Mouse (Mus musculus): ENCODE results near the gene U2af1l4. TPM values are rescaled to one million over a fixed set of nuclear protein-coding genes. Genes with fewer than 3 reads are reported as not detected.

U2af1l4 gene
- polyA plus RNA-seq (2015; fragmentation: Nextera tagmentation; extraction: Ambion mirVana): 107 and 111 TPM in 2 replicates

DNA sequence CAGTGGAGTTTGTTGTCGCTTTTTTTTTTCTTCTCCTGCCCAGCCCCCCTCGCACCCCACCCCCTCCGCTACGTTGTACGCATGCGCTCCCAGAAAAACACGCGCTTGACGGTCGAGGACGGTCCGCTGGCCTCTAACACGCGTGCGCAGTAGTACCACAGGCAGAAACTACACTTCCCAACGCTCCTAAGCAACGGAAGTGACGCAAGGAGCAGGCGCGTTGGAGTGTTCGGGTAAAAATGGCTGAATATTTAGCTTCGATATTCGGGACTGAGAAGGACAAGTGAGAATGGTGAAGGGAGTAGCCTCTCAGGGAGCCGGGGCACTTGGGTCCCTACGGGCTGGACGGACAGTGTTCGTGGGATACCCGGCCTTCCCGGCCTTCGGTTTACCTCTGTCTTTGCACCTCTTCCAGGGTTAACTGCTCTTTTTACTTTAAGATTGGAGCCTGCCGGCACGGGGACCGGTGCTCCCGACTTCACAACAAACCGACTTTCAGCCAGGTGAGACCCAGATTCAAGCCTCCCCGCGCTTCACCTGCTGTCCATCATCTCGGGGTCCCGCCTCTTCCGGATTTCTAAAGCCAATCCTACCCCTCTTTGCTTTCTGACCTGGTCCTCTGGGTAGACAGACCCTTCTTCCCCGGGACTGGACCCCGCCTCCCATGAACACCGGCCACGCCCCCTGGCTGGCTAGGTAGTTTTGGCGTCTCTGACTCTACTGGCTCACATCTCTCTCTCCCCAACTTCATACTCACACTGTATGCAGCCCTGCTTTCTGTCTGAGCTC is at the start of gene U2af1l4, which contains the start of the genes Gm49396 and Psenen:
Gene U2af1l4 (plus strand): TSS at position 185 of the 789 bp plus-strand sequence.
Gene Gm49396 (plus strand): TSS at position 228 of the 789 bp plus-strand sequence.
Gene Psenen (minus strand): TSS at position 511 of the 789 bp plus-strand sequence.
- Histone ChIP-seq H3K27me3 (replicated peaks; ENCODE audit: control insufficient read depth, insufficient read depth, low read length) (no peaks in the 10 kb centered on the region), H3K36me3 (ENCODE audit: control insufficient read depth, insufficient read depth) (no peaks in the 10 kb centered on the region), H3K27ac (ENCODE audit: low read length) (peak within 1 kb of the TSS; percentile 92), H3K4me3 (replicated peaks; ENCODE audit: low read length) (peak within 1 kb of the TSS; percentile 86), H3K9ac (replicated peaks; ENCODE audit: low read depth, low read length) (peak within 1 kb of the TSS; percentile 83), H3K4me2 (ENCODE audit: low read length) (peak within 1 kb of the TSS; percentile 71), H3K9me3 (ENCODE audit: control insufficient read depth, low read length) (no peaks in the 10 kb centered on the region), H3K4me1 (replicated peaks; ENCODE audit: control insufficient read depth, insufficient read depth, low read length) (peaks cover 27% of the 10 kb centered on the region)
- peak; percentile 87 for ATAC-seq
- WGBS: under 1% methylated on average over 45 of the region's 45 CpGs

DNA sequence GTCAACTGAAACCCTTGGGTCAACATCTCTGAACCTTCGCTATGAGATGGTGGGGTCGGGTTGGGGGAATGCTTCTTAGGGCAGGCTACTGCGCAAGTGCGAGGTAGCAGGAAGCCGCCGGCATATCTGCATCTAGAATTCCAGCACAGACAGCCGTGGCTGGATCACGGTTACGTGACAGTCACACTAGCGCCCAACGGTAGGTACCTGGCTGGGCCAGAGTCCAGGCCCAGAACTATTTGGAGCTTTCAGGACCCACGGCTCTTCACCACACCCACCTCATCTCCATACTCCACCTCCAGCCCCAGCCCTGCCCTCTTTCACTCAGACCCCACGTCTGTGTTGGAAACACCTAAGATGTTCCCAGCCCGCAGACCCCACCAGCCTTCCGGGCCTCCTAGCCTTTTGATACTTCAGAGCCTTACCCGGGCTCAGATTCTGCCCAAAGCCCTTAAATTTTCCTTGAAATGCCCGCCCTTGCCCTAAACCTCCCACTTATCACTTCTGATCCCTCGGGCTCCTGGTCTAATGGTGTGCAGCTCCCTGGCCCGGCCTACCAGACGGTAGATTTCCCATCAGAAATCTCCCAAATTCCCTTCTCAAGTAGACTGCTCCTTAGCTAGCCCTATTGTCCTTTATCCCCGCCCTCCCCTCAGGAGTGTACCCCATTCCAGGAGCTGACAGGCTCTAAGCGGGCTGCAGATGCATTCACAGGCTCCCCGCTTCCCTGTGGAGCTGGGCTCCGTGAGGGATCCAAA is 47.9 kb upstream of the U2af1l4 start:
- H3K9me3 ChIP-seq (ENCODE audit: control insufficient read depth, low read length): no peaks in the 10 kb centered on the region
- no peak overlapping the region for H3K9ac ChIP-seq (replicated peaks; ENCODE audit: low read depth, low read length)
- H3K4me2 ChIP-seq (ENCODE audit: low read length): no peak overlapping the region
- no peak overlapping the region for H3K27ac ChIP-seq (ENCODE audit: low read length)
- ATAC-seq: no peak
- 59% methylated on average over 24 of the region's 24 CpGs for WGBS
- no peaks in the 10 kb centered on the region for H3K27me3 ChIP-seq (replicated peaks; ENCODE audit: control insufficient read depth, insufficient read depth, low read length)
- peaks cover 2% of the 10 kb centered on the region for H3K4me1 ChIP-seq (replicated peaks; ENCODE audit: control insufficient read depth, insufficient read depth, low read length)
- H3K4me3 ChIP-seq (replicated peaks; ENCODE audit: low read length): no peak overlapping the region
- H3K36me3 ChIP-seq (ENCODE audit: control insufficient read depth, insufficient read depth): no peaks in the 10 kb centered on the region

DNA sequence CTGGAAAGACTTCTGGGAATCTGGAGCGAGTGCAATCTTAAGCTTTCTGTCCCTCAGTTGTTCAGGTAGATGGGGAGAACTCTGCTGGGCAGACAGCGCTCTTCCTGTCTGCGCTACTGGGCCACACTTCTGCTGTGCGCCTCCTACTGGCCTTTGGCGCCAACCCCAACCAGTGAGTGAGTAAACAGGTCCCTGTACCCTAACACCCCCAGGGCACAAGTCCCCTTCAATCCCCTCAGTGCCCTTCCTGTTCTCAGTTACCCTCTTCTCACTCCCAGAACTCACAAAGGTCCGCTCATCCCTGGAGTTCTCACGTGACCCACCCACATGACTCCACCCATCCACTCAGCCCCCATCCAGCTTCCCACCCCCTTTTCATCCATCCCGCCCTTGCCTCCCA is 44.8 kb upstream of the U2af1l4 start:
- WGBS: 43% methylated on average over 8 of the region's 8 CpGs
- H3K4me1 ChIP-seq (replicated peaks; ENCODE audit: control insufficient read depth, insufficient read depth, low read length): peaks cover 7% of the 10 kb centered on the region
- no peak overlapping the region for H3K4me2 ChIP-seq (ENCODE audit: low read length)
- H3K9me3 ChIP-seq (ENCODE audit: control insufficient read depth, low read length): no peaks in the 10 kb centered on the region
- no peaks in the 10 kb centered on the region; the same call in 1 of the 2 replicates for H3K36me3 ChIP-seq (ENCODE audit: control insufficient read depth, insufficient read depth)
- no peak overlapping the region for H3K4me3 ChIP-seq (replicated peaks; ENCODE audit: low read length)
- H3K9ac ChIP-seq (replicated peaks; ENCODE audit: low read depth, low read length): no peak overlapping the region
- no peak for ATAC-seq
- no peaks in the 10 kb centered on the region for H3K27me3 ChIP-seq (replicated peaks; ENCODE audit: control insufficient read depth, insufficient read depth, low read length)
- H3K27ac ChIP-seq (ENCODE audit: low read length): no peak overlapping the region

DNA sequence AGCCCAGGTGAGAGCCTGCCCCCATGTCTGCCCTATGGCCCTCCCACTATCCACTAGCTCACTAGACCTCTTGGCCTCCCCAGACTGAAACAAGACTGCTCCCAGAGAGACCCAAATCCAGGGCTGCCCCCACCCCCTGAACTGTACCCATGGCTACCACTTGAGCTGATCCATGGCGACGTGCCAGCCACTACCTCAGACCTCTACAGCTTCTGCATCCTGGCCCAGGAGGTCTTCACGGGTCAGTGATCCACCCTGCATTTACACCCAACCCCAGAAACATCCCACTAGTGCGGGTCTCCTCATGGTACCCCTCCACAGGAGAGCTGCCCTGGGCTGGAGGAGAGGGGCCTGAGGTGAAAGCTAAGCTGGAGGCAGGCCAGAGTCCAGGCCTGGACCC is 42.7 kb upstream of the U2af1l4 start:
- ATAC-seq: peak; percentile 19; the same call in 1 of the 2 replicates
- no peaks in the 10 kb centered on the region for H3K27me3 ChIP-seq (replicated peaks; ENCODE audit: control insufficient read depth, insufficient read depth, low read length)
- peaks cover 12% of the 10 kb centered on the region for H3K36me3 ChIP-seq (ENCODE audit: control insufficient read depth, insufficient read depth)
- peaks cover 7% of the 10 kb centered on the region for H3K4me1 ChIP-seq (replicated peaks; ENCODE audit: control insufficient read depth, insufficient read depth, low read length)
- no peaks in the 10 kb centered on the region for H3K9me3 ChIP-seq (ENCODE audit: control insufficient read depth, low read length)
- H3K9ac ChIP-seq (replicated peaks; ENCODE audit: low read depth, low read length): no peak overlapping the region
- H3K27ac ChIP-seq (ENCODE audit: low read length): no peak overlapping the region
- H3K4me2 ChIP-seq (ENCODE audit: low read length): no peak overlapping the region
- no peak overlapping the region for H3K4me3 ChIP-seq (replicated peaks; ENCODE audit: low read length)
- 61% methylated on average over 4 of the region's 4 CpGs for WGBS

DNA sequence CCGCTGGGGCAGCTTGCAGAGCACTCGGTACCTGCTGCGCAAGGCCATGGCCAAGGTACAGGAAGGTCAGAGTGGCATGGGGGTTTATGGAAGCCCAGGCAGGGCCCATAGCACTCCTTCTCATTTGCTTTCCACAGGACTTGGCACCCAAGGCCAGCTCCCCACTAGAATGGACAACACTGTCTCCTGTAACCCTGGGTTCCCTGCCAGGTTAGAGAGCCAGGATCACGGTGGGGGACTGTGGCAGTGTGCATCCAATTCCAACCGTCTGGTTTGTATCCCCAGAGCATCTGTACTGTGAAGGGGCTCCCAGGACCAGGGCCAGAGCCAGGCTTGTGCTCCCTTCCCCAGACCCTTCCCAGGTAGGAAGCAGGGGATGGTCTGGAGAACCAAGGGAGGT is 42.2 kb upstream of the U2af1l4 start:
- no peaks in the 10 kb centered on the region for H3K27me3 ChIP-seq (replicated peaks; ENCODE audit: control insufficient read depth, insufficient read depth, low read length)
- peak; percentile 11; the same call in 1 of the 2 replicates for ATAC-seq
- no peaks in the 10 kb centered on the region for H3K9me3 ChIP-seq (ENCODE audit: control insufficient read depth, low read length)
- peaks cover 16% of the 10 kb centered on the region for H3K36me3 ChIP-seq (ENCODE audit: control insufficient read depth, insufficient read depth)
- peaks cover 7% of the 10 kb centered on the region for H3K4me1 ChIP-seq (replicated peaks; ENCODE audit: control insufficient read depth, insufficient read depth, low read length)
- no peak overlapping the region for H3K4me3 ChIP-seq (replicated peaks; ENCODE audit: low read length)
- H3K27ac ChIP-seq (ENCODE audit: low read length): no peak overlapping the region
- H3K9ac ChIP-seq (replicated peaks; ENCODE audit: low read depth, low read length): no peak overlapping the region
- 67% methylated on average over 5 of the region's 5 CpGs for WGBS
- no peak overlapping the region for H3K4me2 ChIP-seq (ENCODE audit: low read length)

DNA sequence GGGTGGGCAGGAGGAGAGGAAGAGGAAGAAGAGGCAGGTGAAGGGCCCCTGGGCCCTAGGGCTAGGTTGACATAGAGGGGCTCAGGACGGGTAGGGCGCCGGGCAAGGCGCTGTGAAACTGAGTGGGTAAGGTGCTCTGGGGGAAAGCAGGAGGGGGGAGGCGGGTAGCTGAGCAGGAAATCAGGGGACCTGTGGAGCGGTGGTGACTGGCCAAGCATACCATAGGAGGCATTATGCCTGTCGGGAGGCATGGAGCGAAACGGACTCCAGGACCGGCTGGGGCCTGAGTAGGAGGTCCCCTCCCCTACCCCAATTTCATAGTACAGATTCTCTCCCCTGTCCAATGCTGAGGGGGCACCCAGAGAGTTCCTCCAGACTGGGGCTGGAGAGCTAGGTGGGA is 40.2 kb upstream of the U2af1l4 start:
- no peak for ATAC-seq
- Histone ChIP-seq H3K4me2 (ENCODE audit: low read length) (no peak overlapping the region), H3K4me1 (replicated peaks; ENCODE audit: control insufficient read depth, insufficient read depth, low read length) (peaks cover 7% of the 10 kb centered on the region), H3K36me3 (ENCODE audit: control insufficient read depth, insufficient read depth) (peaks cover 32% of the 10 kb centered on the region), H3K27me3 (replicated peaks; ENCODE audit: control insufficient read depth, insufficient read depth, low read length) (no peaks in the 10 kb centered on the region), H3K4me3 (replicated peaks; ENCODE audit: low read length) (no peak overlapping the region), H3K9me3 (ENCODE audit: control insufficient read depth, low read length) (no peaks in the 10 kb centered on the region), H3K27ac (ENCODE audit: low read length) (no peak overlapping the region), H3K9ac (replicated peaks; ENCODE audit: low read depth, low read length) (no peak overlapping the region)
- WGBS: 78% methylated on average over 10 of the region's 10 CpGs

DNA sequence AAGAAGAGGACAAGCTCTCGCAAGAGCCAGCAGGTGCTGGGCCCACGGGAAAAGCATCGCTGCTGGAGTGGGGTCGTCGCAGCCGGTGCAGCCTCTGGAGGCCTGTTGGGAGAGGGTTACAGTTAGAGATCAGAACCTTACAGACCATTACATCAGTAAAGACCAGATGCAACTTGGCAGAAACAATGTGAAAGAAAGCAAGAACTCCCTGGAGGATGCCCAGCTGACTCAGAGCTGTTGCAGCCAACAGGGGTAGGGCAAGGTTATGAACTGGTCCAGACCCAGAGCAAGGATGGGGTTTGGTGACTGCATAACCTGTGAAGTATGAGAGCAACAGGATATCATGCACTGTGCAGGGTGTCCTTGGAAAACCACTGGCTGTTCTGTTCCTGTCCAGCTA is 38.6 kb upstream of the U2af1l4 start:
- WGBS: 85% methylated on average over 6 of the region's 6 CpGs
- Histone ChIP-seq H3K4me2 (ENCODE audit: low read length) (no peak overlapping the region), H3K9me3 (ENCODE audit: control insufficient read depth, low read length) (no peaks in the 10 kb centered on the region), H3K27me3 (replicated peaks; ENCODE audit: control insufficient read depth, insufficient read depth, low read length) (no peaks in the 10 kb centered on the region), H3K4me1 (replicated peaks; ENCODE audit: control insufficient read depth, insufficient read depth, low read length) (peaks cover 7% of the 10 kb centered on the region), H3K27ac (ENCODE audit: low read length) (no peak overlapping the region), H3K9ac (replicated peaks; ENCODE audit: low read depth, low read length) (no peak overlapping the region), H3K36me3 (ENCODE audit: control insufficient read depth, insufficient read depth) (peaks cover 45% of the 10 kb centered on the region), H3K4me3 (replicated peaks; ENCODE audit: low read length) (no peak overlapping the region)
- ATAC-seq: no peak

DNA sequence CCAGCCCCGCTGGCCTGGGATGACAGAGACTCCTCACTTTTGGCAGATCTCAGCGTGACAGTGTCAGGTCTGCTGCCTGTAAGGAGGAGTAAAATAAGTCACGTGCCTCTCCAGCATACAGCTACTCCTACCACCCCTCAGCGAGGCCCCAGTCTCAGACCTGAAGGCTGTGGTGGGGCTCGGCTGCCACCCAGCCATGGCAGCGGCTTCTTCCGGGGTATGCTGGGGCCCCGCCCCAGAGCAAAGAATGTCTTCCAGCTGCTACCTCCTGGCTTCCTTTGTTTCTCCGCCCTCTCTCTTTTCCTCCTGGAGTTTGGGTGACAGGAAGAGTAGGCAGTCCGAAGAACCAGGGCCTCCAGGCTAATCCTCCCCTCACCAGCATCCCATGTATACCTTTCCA is 37.1 kb upstream of the U2af1l4 start:
- Histone ChIP-seq H3K4me1 (replicated peaks; ENCODE audit: control insufficient read depth, insufficient read depth, low read length) (no peaks in the 10 kb centered on the region), H3K4me2 (ENCODE audit: low read length) (no peak overlapping the region), H3K9me3 (ENCODE audit: control insufficient read depth, low read length) (no peaks in the 10 kb centered on the region), H3K27me3 (replicated peaks; ENCODE audit: control insufficient read depth, insufficient read depth, low read length) (no peaks in the 10 kb centered on the region), H3K9ac (replicated peaks; ENCODE audit: low read depth, low read length) (peak overlapping the region; percentile 27; the same call in 1 of the 2 replicates), H3K27ac (ENCODE audit: low read length) (no peak overlapping the region), H3K36me3 (ENCODE audit: control insufficient read depth, insufficient read depth) (peaks cover 52% of the 10 kb centered on the region), H3K4me3 (replicated peaks; ENCODE audit: low read length) (no peak overlapping the region)
- no peak for ATAC-seq
- WGBS: 41% methylated on average over 10 of the region's 10 CpGs

DNA sequence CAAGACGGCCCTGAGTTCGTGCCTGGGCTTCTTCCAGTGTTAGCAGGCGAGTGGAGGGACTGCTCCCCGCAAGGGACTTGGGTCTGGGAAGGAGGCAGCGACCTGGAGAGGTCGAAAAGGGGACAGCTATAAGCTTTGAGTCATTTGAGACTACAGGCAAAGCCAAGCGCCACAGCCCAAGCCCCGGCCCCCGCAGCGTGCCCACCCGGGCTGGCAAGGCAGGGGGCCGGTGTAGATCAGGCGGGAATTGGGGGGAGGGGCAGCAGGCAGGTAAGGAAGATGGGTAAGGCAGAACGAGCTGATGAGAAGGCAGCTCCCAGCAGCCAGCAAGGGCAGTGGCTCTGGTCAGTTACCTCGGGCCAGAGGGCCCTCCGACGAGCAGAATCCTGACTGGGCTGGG is 36.7 kb upstream of the U2af1l4 start:
- no peak for ATAC-seq
- 33% methylated on average over 17 of the region's 17 CpGs for WGBS

More for the DNA sequence above, 36.7 kb upstream of the U2af1l4 start:
- Histone ChIP-seq H3K27ac (ENCODE audit: low read length) (no peak overlapping the region), H3K4me2 (ENCODE audit: low read length) (no peak overlapping the region), H3K4me1 (replicated peaks; ENCODE audit: control insufficient read depth, insufficient read depth, low read length) (peaks cover 2% of the 10 kb centered on the region; the same call in 1 of the 2 replicates), H3K27me3 (replicated peaks; ENCODE audit: control insufficient read depth, insufficient read depth, low read length) (no peaks in the 10 kb centered on the region), H3K9me3 (ENCODE audit: control insufficient read depth, low read length) (no peaks in the 10 kb centered on the region), H3K9ac (replicated peaks; ENCODE audit: low read depth, low read length) (peak overlapping the region; percentile 27; the same call in 1 of the 2 replicates), H3K36me3 (ENCODE audit: control insufficient read depth, insufficient read depth) (peaks cover 52% of the 10 kb centered on the region), H3K4me3 (replicated peaks; ENCODE audit: low read length) (no peak overlapping the region)

All from forebrain, embryonic 16.5 days (tissue).